ENCODE assay signal across 12 mouse cellular contexts in the genomic region with DNA sequence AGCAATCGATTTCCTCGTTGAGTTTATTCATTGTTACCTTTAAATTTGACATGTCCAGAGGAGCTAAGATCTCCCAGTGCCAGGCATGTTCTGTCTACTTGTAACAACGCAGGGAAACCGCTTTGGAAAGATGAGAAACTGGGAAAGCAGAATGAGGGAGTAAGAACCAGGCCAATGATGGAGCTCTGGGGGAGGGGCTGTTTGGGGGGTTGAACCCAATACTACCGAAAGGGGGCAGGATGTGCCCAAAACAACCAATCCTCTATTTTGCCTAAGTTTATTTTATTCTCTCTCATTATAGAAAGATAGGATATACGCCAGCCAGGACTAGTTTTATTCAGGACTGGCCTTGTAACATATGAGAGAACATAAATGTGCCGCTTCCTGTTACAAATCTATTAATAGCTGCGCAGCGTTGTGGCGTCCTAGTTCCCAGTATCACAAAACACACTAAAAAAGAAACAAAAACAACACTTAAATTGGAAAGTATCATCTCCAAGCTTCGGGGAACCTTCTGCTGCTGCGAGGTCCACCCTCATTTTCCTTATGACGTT.
DNase-seq lines count a peak whose midpoint lies in the region; TF ChIP-seq lines count a peak whose summit lies in the region.
"Had no signal": no experiment of that assay in that cellular context is flagged by ENCODE, and none has a peak within 500 bp of the region (broad histone marks: within the 10 kb centered on the region; RNA-seq: fewer than 3 reads in every experiment).

No protein-coding gene starts in this region.

- no peak for DNase-seq in layer of hippocampus, adult 2 months (ENCODE audit: low spot score in 2 of 2)
- DNase-seq in layer of hippocampus, adult 9-10 months (ENCODE audit: low spot score), result no peak
- DNase-seq in thymus, postnatal 14 days, result peak; percentile 8
- DNase-seq in thymus, postnatal 4 days, result no peak
- DNase-seq in induced T-regulatory cell, adult 2 months (ENCODE audit: low read depth), result peak; percentile 28
- no peak for DNase-seq in gastrocnemius, postnatal 10 days
- no peak for DNase-seq in gastrocnemius, adult 18-20 months (ENCODE audit: low spot score)
- DNase-seq: cerebellum, adult 18-20 months; kidney, adult 8-10 months had no signal

- H3K4me3 ChIP-seq in layer of hippocampus, adult 2 months, result peak overlapping the region; percentile 34
- H3K4me3 ChIP-seq: embryonic facial prominence, embryonic 13.5 days; forebrain, embryonic 12.5 days; hindbrain, embryonic 15.5 days had no signal

- H3K27ac ChIP-seq in layer of hippocampus, adult 2 months, result peak overlapping the region; percentile 86
- H3K27ac ChIP-seq: embryonic facial prominence, embryonic 13.5 days; forebrain, embryonic 12.5 days; hindbrain, embryonic 15.5 days had no signal

- TF ChIP-seq CTCF in layer of hippocampus, adult 2 months (conservative IDR thresholded peaks at IDR 0.05), result peak; percentile 52

Comparison
In these comparisons a context has a peak if more than half of its experiments do, and no peak if none do; other contexts are left out.
1. DNase-seq: peak in thymus, postnatal 14 days (single experiment) and induced T-regulatory cell, adult 2 months (single experiment); none in layer of hippocampus, adult 2 months (0 of 2), layer of hippocampus, adult 9-10 months (single experiment), thymus, postnatal 4 days (single experiment), gastrocnemius, postnatal 10 days (single experiment) and gastrocnemius, adult 18-20 months (single experiment).